Mouse (Mus musculus) olfactory bulb, adult 2 months (tissue): ENCODE data around the gene Acp5. TPM values are rescaled to one million over a fixed set of nuclear protein-coding genes. Genes with fewer than 3 reads are reported as not detected.

ENCODE experiments used
- H3K27ac ChIP-seq: fragments of 200-500 bp; 2 replicates; pipeline ENCODE4 v1.5.1; 2012; ENCODE audit warnings: low read depth, low read length; ENCODE audit not compliant: insufficient read depth
- H3K4me1 ChIP-seq: fragments of 200-500 bp; 2 replicates; pipeline ENCODE4 v1.6.1; 2012; ENCODE audit warnings: low read length; ENCODE audit not compliant: control insufficient read depth, insufficient read depth
- H3K4me3 ChIP-seq: fragments of 200-500 bp; 2 replicates; pipeline ENCODE4 v1.5.1; 2012; ENCODE audit warnings: mild to moderate bottlenecking, low read depth, low read length, moderate library complexity; ENCODE audit not compliant: insufficient read depth
- CTCF ChIP-seq: fragments of 200-500 bp; IDR thresholded peaks from 2 replicates; pipeline ENCODE4 v1.5.1; 2012; ENCODE audit warnings: low read depth, mild to moderate bottlenecking, low read length, moderate library complexity; ENCODE audit not compliant: insufficient read depth
- POLR2A ChIP-seq: fragments of 200-500 bp; IDR thresholded peaks from 2 replicates; pipeline ENCODE4 v1.6.1; 2012; ENCODE audit warnings: mild to moderate bottlenecking, low read depth, low read length, moderate library complexity; ENCODE audit not compliant: insufficient read depth
- WGBS: fragments of 180-500 bp; shearing (Covaris S2); methylation state at CpG from one replicate; pipeline ENCODE4 v1.1.7; 2018; 5-methylcytosine and 5-hydroxymethylcytosine counted together
- polyA plus RNA-seq: library from polyadenylated mRNA; stranded (reverse); fragments of >200 nt; gene quantifications from 2 replicates; pipeline ENCODE4 v1.2.4, GENCODE M21; 2012; ENCODE audit warnings: low replicate concordance; ENCODE audit not compliant: missing spikeins, insufficient read depth, insufficient read length

Acp5 gene
- polyA plus RNA-seq, 1 experiment: not detected

- Histone ChIP-seq H3K4me1 (peaks cover 11% of the 10 kb centered on the region), H3K4me3 (peak overlapping the region; percentile 0; the same call in 1 of the 2 replicates), H3K27ac (no peak overlapping the region)
- no peak for TF ChIP-seq CTCF
- no peak for TF ChIP-seq POLR2A
- WGBS: 7% methylated on average over 35 of the region's 35 CpGs
Measured at GRCm38 (mm10) chr9:22131226-22131981, 4.1 kb downstream of the Acp5 start.

DNA sequence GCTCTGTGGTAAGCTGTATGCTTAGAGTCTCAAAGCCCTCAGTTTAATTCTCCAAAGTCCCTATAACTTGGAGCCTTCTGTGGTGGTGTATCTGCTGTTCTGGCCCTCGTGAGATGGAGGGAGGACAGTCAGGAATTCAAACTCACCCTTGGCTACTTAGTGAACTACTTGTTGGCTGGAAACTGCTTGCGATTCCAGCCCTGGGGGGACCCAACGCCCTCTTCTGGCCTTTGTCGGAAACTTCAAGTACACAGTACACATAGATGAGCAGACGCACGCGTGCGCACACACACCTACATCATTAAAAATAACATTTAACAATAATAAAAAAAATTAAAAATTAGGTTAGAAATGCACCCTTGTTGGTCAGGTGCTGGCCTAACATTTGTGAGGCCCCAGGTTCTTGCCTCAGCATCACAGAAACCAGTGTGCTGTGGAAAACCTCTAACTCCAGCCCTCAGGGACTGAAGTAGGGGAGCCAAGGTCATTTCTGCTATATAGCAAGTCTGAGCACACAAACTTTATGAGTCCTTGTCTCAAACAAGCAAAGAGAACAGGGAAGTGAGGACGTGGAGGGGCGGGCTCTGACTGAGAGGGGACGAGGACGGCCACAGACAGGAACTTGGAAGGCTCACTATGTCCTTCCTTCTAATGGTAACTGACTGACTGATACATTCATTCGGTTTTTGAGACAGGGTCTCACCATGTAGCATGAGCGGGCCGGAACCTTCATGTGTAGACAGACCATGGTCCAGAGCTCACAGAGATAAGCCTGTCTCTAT is 10.1 kb downstream of the Acp5 start:
- WGBS: 89% methylated on average over 15 of the region's 15 CpGs
- TF ChIP-seq CTCF: no peak
- no peak for TF ChIP-seq POLR2A
- H3K27ac ChIP-seq: no peak overlapping the region
- no peak overlapping the region for H3K4me3 ChIP-seq
- H3K4me1 ChIP-seq: no peaks in the 10 kb centered on the region

DNA sequence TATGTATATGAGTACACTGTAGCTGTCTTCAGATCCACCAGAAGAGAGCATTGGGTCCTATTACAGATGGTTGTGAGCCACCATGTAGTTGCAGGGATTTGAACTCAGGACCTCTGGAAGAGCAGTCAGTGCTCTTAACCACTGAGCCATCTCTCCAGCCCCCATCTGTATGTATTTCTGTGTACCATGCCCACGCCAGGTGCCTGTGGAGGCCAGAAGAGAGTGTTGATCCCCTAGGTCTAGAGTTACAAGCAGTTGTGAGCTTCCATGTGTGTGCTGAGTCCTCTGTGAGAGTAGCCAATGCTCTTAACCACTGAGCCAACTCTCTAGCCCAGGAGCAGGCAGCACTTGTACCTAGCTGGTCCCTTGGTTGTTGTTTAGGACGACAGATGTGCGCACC is 11.3 kb downstream of the Acp5 start:
- Histone ChIP-seq H3K27ac (no peak overlapping the region), H3K4me1 (no peaks in the 10 kb centered on the region), H3K4me3 (no peak overlapping the region)
- 84% methylated on average over 3 of the region's 3 CpGs for WGBS
- TF ChIP-seq POLR2A (no peak), CTCF (no peak)

- Histone ChIP-seq H3K4me3 (no peak overlapping the region), H3K4me1 (no peaks in the 10 kb centered on the region), H3K27ac (no peak overlapping the region)
- 90% methylated on average over 7 of the region's 7 CpGs for WGBS
- no peak for TF ChIP-seq CTCF
- TF ChIP-seq POLR2A: no peak
Measured at GRCm38 (mm10) chr9:22123069-22123609, 12.4 kb downstream of the Acp5 start.

DNA sequence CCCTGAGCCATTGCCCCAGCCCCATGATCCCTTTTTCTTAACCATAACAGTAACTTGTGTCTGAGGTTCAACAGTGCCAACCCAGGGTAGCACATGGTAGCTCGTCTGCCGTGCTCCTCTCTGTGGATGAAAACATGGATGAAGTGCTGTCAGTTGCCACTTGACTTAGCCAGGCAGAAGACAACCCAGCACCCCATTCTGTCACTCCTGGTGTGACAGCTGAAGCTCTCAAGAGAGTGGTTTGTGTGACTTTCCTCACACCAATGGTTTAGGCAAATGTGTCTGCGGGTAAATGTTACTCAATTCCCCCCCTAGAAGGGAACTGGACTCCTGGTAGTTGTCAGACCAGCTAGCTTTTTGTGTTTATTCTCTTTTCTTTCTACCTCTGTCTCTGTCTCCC is 13.5 kb downstream of the Acp5 start:
- WGBS: 82% methylated on average over 3 of the region's 3 CpGs
- H3K27ac ChIP-seq: no peak overlapping the region
- TF ChIP-seq CTCF (no peak), POLR2A (no peak)
- H3K4me1 ChIP-seq: peaks cover 3% of the 10 kb centered on the region; the same call in 1 of the 2 replicates
- no peak overlapping the region for H3K4me3 ChIP-seq

- TF ChIP-seq CTCF (no peak), POLR2A (no peak)
Measured at GRCm38 (mm10) chr9:22121545-22121944, 14.0 kb downstream of the Acp5 start.

GRCm38 (mm10) chr9:22119543-22119942 is 16.0 kb downstream of the Acp5 start:
- peaks cover 9% of the 10 kb centered on the region for H3K4me1 ChIP-seq
- no peak overlapping the region for H3K4me3 ChIP-seq
- TF ChIP-seq CTCF (no peak), POLR2A (no peak)
- 68% methylated on average over 4 of the region's 4 CpGs for WGBS
- no peak overlapping the region for H3K27ac ChIP-seq

More at GRCm38 (mm10) chr9:22121545-22121944, 14.0 kb downstream of the Acp5 start:
- H3K4me1 ChIP-seq: peaks cover 3% of the 10 kb centered on the region; the same call in 1 of the 2 replicates
- no peak overlapping the region for H3K4me3 ChIP-seq
- no peak overlapping the region for H3K27ac ChIP-seq

GRCm38 (mm10) chr9:22117754-22118456 is 17.6 kb downstream of the Acp5 start:
- H3K27ac ChIP-seq: no peak overlapping the region
- peaks cover 9% of the 10 kb centered on the region for H3K4me1 ChIP-seq
- H3K4me3 ChIP-seq: no peak overlapping the region
- TF ChIP-seq POLR2A (no peak), CTCF (no peak)
- WGBS: 35% methylated on average over 10 of the region's 10 CpGs
